Mouse (Mus musculus): Measurements from ENCODE around the gene Xrcc4.

- TF ChIP-seq CTCF (IDR thresholded peaks at IDR 0.05; ENCODE audit: extremely low read depth, insufficient read length, insufficient replicate concordance, low read depth, low read length), result no peak
- no peak for TF ChIP-seq POLR2A (IDR thresholded peaks at IDR 0.05; ENCODE audit: low read depth, low read length)
These were observed 396 bp upstream of the Xrcc4 start for GRCm38 (mm10) chr13:90089825-90090183.

Data from small intestine, adult 2 months (tissue).